Mouse (Mus musculus) ES-E14 (cell line): Measurements from ENCODE around the gene Aimp1.

Experiments
- CHD2 ChIP-seq: IDR thresholded peaks from 2 replicates; pipeline ENCODE4 v1.6.1; 2014; ENCODE audit warnings: mild to moderate bottlenecking, low read depth, low read length, inconsistent platforms
- MAFK ChIP-seq: IDR thresholded peaks from 2 replicates; pipeline ENCODE4 v1.6.1; 2014; ENCODE audit warnings: mild to moderate bottlenecking, low read depth, low read length, inconsistent platforms; ENCODE audit not compliant: insufficient read depth
- ZC3H11A ChIP-seq: IDR thresholded peaks from 2 replicates; pipeline ENCODE4 v1.6.1; 2012; ENCODE audit warnings: low read depth, mild to moderate bottlenecking, inconsistent platforms, low read length, borderline replicate concordance

- TF ChIP-seq CHD2 (no peak), ZC3H11A (no peak), MAFK (no peak)
Observed at GRCm38 (mm10) chr3:132644071-132644470, 40.1 kb downstream of the Aimp1 start.
